Mouse (Mus musculus) thymus, postnatal 10 days (tissue): Measurements from ENCODE around the gene Rab23.
"Not testable (repeated sequence)": the region's sequence is repeated elsewhere in the genome, so short reads cannot be mapped to it uniquely, and the experiment has no call there.

ENCODE experiments used
- DNase-seq, 2 experiments: peaks; one replicate each; pipeline ENCODE4 v3.0.0; 2021; ENCODE audit warnings: low spot score in 2 of 2

Gene Rab23

DNA sequence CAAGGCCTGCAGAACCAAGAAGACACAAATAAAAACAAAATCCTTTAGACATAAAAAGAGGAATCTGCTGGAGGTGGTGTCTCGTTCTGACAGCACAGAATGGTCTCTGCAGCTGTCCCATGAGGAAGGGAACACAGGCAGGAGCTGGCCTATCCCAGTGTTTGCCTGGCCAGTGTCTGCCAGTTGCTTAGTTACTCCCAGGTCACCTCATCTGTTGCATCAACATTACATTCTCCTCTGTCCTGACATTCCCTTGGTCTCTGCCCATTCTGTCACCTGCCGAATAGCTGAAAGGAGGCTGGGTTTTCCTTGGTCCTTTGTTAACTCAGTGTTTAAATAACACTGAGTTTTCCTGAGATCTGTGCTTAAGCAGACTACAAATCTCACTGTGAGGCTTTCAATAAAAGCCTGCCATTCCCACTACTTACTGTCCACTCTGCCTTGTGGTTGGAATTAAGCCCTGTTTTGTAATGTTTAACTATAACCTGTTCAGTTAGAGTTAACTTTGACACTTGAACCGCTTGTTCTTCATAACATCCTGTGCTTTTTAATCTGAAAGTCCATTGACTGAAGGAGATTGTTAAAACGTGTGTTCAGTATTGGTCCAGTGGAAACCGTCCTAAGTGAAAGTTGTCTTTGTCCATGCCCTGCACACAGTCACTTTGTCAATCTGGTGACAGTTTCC, 14.5 kb downstream of the Rab23 start:
- DNase-seq = no peak

DNA sequence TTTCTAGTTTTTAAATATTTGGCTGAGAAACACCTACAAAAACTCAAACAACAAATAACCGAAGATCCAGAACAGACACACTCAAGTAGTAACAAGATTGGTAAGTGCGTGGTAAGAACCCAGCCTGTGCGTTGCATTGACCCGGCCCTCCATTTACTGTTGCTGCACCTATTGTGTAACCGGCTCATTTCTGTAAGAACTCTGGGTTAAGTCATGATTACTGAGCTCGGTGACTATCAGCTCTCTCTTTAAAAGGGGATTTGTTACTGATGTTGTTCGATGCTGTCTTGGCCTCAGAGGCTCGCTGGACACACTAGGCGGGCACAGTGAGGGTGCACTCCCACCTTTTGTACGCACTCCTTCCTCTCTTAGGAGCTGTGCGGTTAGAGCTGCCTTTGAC, 18.6 kb downstream of the Rab23 start:
- DNase-seq = no peak

DNA sequence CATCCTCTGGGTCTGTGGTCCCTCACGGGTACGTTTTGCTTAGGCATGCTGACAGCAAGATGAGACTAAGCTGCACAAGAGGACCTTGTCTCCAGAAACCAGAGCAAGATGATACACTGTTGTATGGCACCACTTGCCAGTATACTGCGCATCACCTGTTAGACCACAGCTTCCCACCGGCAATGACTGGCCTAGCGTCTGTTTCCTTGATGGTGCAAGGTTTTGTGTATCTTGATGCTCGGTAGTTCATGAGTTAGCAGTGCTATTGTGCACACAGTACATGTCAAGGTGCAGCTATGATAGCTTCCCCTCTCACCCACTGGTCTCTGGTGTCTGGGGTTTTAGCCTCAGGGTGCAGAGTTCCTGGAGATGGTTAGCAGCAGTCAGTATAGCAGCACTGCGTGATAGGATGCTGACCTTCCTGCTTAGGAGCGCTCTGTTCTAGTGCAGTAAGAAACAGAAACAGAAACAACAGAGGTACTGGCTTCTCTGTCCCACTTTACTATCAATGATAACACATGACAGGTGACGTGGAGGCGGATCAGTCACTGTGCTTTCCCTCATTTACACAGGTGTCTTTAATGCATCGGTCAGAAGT, 19.1 kb downstream of the Rab23 start:
- DNase-seq = no peak

- peak; percentile 43 to 86 for DNase-seq
These were observed 19.6 kb downstream of the Rab23 start for GRCm38 (mm10) chr1:33739302-33739701.

DNA sequence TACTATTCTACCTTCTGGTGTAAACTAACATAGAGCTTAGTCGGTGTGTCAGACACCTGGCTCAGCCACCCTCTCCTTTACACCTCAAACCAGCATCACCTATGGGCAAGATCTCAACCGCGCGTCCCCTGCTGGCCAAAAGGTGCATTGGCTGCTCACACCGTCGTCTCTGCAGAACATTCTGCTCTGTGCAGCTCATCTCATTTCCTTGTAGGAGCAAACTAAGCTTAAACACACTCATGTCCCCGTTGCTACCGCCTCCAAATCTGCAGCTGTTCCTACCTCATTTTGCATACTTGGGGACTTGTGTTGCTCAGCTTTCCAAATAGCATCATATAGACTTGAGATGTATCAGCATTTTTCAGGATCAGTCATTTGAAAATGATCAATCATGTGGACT, 23.2 kb downstream of the Rab23 start:
- DNase-seq = peak in 1 of 2 experiments; percentile 40

DNA sequence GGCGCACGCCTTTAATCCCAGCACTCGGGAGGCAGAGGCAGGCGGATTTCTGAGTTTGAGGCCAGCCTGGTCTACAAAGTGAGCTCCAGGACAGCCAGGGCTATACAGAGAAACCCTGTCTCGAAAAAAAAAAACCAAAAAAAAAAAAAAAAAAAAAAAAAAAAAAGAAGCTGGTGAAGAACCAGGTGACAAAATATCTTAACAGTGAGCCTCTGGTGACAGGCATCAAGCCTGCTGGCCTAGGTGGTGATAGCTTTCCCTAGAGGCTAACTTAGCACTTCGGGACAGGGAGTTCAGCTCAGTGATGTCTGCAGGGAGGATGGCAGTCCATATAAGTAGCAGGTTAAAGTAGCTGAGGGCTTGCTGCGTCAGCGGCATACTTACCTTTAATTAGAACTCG, 25.1 kb downstream of the Rab23 start:
- not testable (repeated sequence) for DNase-seq

DNA sequence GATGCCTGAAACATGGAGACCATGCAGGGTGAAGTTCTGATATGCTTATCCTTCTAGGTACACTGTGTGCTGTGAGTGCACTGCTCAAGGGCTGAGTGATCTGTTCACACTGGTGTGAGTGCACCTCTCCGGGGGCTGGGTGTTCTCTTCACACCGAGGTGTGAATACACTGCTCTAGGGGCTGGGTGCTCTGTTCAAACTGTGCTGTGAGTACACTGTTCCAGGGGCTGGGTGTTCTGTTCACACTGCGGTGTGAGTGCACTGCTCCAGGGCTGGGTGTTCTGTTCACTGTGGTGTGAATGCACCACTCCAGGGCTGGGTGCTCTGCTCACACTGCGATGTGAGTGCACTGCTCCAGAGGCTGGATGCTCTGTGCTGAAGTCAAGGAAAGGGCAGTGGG, 26.2 kb downstream of the Rab23 start:
- DNase-seq = no peak

- no peak for DNase-seq
These were observed 29.4 kb downstream of the Rab23 start for GRCm38 (mm10) chr1:33749109-33749508.

GRCm38 (mm10) chr1:33749709-33750108, 30.0 kb downstream of the Rab23 start:
- DNase-seq = not testable (repeated sequence)

DNA sequence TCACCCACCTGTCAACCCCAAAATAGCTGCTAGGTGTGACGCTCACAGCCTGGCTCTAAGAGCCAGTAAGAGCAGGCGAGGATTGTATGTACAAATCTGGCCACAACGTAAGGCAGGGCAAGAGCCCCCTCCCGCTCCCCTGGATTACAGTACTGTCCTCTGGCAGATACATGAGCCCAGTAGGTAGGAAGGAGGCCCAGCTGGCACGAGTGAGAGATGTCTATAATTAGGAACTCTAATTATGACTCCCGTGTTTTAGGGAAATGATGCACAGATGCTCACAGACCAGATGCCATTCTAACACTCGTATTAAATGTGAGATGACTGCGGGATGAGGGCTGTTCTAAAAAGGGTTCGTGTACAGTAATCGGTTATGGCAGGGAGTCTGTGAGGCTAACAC, 31.6 kb downstream of the Rab23 start:
- DNase-seq = no peak

GRCm38 (mm10) chr1:33754089-33754488, 34.4 kb downstream of the Rab23 start:
- DNase-seq = no peak

DNA sequence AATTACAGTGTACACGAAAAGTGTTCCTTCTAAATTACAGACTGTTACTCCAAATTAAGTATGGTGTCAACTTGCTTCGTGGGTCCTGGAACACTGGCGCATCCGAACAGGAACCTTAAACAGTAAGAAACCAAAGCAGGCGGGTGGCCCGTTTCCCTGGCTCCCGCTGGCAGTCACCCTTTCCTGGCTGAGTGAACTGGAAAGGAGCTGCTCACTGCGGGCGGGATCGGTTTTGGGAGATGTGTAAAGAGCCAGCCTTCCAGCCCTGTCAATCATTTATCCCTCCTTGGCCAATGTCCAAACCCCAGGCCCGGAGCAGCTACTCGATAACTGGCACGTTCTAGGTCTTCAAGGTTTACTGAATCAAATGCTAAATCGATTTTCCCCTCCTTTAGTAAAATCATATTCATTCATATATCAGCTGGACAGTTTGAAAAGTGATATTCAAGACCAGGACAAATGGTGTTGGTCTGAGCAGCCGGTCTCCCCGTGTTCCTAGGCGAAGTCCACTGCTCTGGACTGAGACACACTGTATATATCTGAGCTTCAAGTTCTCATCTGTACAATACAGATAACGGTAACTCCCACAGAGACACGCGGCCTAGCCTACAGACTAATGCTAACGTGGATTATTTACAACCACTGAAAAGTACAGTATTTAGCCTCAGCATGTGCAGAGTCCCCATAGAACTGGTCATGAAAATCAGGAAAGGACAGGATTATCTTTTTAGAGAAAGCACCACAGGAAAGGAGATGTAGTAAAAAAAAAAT, 35.5 kb downstream of the Rab23 start:
- no peak for DNase-seq

GRCm38 (mm10) chr1:33755799-33756198, 36.1 kb downstream of the Rab23 start:
- no peak for DNase-seq

DNA sequence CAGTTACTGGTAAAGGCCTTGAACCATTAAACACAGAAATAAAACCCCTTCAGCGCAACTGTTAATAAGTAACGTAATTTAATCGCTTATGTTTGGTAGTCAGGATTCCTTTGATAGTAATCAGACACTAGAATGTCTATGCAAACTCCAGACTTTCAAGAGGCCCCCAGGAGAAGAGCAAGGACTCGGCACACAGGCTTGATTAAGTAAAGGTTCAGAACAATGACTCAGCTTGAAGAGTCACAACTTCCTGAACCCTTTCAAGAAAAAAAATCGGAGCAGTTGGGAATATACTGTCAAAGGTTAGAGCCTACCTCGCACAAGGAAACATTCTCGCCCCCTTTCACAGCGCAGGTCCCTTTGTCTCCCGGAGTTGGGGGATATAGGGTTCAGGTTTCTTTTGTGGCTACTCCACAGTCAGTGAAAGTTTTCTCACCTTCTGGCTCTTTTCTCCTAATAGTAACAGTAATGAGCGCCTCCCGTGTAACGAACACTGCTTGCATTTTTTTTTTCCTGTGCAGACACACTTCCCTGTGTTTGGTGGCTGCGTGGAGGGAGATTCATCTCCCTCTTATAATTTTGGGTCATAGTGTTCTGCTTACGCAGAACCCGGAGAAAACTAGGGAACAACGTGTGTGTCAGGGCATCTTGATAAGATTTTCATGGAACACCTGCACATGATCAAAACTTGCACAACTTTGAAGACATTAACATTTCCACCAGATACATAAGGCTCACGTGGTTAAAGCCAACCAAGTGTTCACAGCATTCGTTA, 36.8 kb downstream of the Rab23 start:
- DNase-seq = no peak

DNA sequence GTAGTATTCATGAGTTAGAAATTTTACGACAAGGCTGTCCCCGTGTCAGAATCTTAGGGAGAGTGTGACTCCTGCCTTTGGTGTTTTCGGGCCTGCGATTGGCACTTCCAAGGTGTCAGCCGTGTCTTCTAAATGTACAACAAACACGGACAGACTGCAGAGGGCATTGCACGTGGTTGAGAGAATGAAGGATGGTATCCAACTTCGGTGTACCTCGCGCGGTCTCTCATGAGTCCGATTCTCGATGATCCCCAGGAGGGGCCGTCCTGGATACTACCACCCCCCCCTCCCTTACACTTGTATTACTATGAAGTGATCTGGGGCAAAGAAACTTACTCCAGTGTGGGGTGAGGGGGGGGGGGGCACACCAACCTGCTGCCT, 37.3 kb downstream of the Rab23 start:
- no peak for DNase-seq

GRCm38 (mm10) chr1:33757491-33758041, 37.9 kb downstream of the Rab23 start, which contains the start of gene Bag2:
Bag2 (minus strand) TSS chr1:33757795.
- peak; percentile 16 to 24 for DNase-seq

DNA sequence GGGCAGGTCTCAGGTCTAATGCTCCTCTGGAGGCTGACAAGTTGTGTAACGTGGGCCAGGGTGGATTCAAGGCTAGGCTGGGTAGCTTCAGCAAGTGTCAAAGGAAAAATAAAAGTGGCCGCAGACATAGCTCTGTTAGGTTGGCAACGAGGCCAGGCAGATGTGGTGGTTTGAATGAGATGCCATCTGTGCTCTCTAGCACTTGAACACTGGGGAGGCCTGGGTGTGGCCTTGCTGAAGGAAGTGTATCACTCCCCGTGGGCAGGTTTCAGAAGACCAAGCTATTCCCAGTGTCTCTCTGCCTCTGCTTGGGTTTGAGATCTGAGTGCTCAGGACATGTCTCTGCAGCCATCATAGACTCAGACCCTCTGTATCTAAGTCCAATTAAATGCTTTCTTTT, 38.8 kb downstream of the Rab23 start:
- no peak for DNase-seq

DNA sequence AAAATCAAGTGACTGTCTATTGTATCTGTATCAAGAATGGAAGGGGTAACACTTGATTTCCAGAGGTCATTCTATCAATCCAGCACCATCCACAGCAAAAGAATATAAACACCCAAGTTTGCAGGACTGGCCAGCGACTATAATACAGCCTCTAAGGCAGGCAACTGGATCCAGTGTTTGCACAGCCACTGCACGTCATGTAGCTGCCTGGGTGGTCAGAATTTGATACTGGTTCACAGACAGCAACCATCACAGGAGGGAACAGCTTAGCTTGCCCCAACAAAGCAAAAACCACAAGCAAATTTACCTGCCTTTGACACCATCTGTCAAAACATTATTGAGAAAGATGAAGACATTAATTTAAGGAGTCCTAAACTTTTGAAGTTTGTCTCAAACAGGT, 44.1 kb downstream of the Rab23 start:
- DNase-seq = no peak

- DNase-seq = no peak
These were observed 45.9 kb downstream of the Rab23 start for GRCm38 (mm10) chr1:33765468-33766080.

DNA sequence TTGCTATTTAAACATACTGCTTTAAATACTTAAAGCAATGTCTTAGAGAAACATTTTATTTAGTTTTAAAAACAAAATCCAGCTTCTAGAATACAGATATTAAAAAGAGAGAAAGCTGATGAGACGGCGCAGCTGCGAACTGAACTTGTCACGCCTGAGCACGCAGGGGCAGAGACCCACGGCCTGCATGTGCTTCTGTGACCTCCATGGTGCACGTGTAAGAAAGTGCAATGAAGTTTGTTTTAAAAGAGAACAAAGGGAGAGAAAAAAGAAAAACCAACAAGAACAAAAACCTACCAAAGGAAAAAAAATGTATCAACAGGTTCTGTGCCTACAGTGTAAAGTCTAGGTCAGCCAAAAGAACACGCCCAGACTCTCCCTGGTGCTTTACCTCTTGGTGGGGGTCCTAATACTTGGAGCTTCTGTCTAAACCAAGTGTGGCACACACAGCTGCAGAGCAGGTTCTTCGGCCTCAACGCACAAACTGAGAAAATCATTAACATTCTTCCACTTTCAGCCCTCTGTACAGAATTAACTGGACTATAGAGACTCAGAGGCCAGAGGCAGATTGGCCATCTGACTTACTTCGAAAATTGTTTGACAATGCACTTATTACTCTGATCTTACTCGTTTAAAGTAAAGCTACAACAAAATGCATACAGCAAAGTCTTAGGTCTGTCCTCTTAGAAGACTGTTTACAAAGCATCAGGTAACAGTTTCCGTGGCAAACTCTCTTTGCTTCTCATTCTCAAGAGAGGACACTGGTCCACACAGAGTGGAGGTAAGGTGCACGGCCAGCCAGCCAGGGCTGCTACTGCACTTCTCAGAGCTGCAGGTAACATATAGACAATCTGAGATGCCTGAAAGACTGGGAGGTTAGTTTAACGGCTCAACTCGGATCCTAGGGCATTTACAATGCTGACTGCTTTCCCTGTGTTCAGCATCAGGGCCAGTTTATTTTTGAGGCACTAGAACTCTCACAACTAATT, 47.1 kb downstream of the Rab23 start:
- no peak for DNase-seq
